Mouse (Mus musculus) gonadal fat pad, adult 2 months (tissue): ENCODE measurements around the gene Nup107. TPM values are rescaled to one million over a fixed set of nuclear protein-coding genes. Genes with fewer than 3 reads are reported as not detected.

Experiments
- DNase-seq: peaks from one replicate; pipeline ENCODE4 v3.0.0-alpha.2; 2012; ENCODE audit warnings: low read depth
- polyA plus RNA-seq: library from polyadenylated mRNA; depleted of rRNA; stranded (reverse); fragments of >200 nt; gene quantifications from 2 replicates; pipeline ENCODE4 v1.2.3, GENCODE M21; 2012; rRNA removed

The Nup107 gene
- polyA plus RNA-seq = 6.5 and 7.7 TPM in 2 replicates

- peak; percentile 66 for DNase-seq
Observed at GRCm38 (mm10) chr10:117792141-117793091, at the start of gene Nup107. Gene Nup107, minus strand, starts transcription at chr10:117792705.

- no peak for DNase-seq
Observed at GRCm38 (mm10) chr10:117841765-117842164, 49.3 kb upstream of the Nup107 start.

GRCm38 (mm10) chr10:117840431-117840995, 48.0 kb upstream of the Nup107 start:
- DNase-seq = no peak

- DNase-seq = no peak
Observed at GRCm38 (mm10) chr10:117839737-117840136, 47.2 kb upstream of the Nup107 start.

GRCm38 (mm10) chr10:117838924-117839323, 46.4 kb upstream of the Nup107 start:
- DNase-seq = no peak

GRCm38 (mm10) chr10:117836354-117836753, 43.8 kb upstream of the Nup107 start:
- no peak for DNase-seq

GRCm38 (mm10) chr10:117835453-117835852, 42.9 kb upstream of the Nup107 start:
- no peak for DNase-seq

GRCm38 (mm10) chr10:117830797-117831196, 38.3 kb upstream of the Nup107 start:
- no peak for DNase-seq

- no peak for DNase-seq
Observed at GRCm38 (mm10) chr10:117829472-117830155, 37.1 kb upstream of the Nup107 start.

- no peak for DNase-seq
Observed at GRCm38 (mm10) chr10:117829022-117829421, 36.5 kb upstream of the Nup107 start.

GRCm38 (mm10) chr10:117828536-117828935, 36.0 kb upstream of the Nup107 start:
- no peak for DNase-seq

GRCm38 (mm10) chr10:117824647-117825046, 32.1 kb upstream of the Nup107 start:
- no peak for DNase-seq

GRCm38 (mm10) chr10:117824139-117824538, 31.6 kb upstream of the Nup107 start:
- no peak for DNase-seq

GRCm38 (mm10) chr10:117823321-117823720, 30.8 kb upstream of the Nup107 start:
- no peak for DNase-seq

GRCm38 (mm10) chr10:117818600-117818999, 26.1 kb upstream of the Nup107 start:
- DNase-seq = no peak

GRCm38 (mm10) chr10:117816721-117817120, 24.2 kb upstream of the Nup107 start:
- DNase-seq = no peak

GRCm38 (mm10) chr10:117812501-117812900, 20.0 kb upstream of the Nup107 start:
- no peak for DNase-seq

GRCm38 (mm10) chr10:117811555-117811954, 19.1 kb upstream of the Nup107 start:
- no peak for DNase-seq

GRCm38 (mm10) chr10:117810506-117810905, 18.0 kb upstream of the Nup107 start:
- DNase-seq = no peak

- no peak for DNase-seq
Observed at GRCm38 (mm10) chr10:117808068-117808467, 15.6 kb upstream of the Nup107 start.

GRCm38 (mm10) chr10:117805919-117806318, 13.4 kb upstream of the Nup107 start:
- no peak for DNase-seq
